Mouse (Mus musculus) lung, postnatal 25 days (tissue): ENCODE data around the gene Abo.
"Not testable (repeated sequence)": the region's sequence is repeated elsewhere in the genome, so short reads cannot be mapped to it uniquely, and the experiment has no call there.

Experiments used
- DNase-seq: peaks from one replicate; pipeline ENCODE4 v3.0.0; 2022; ENCODE audit warnings: low spot score

The Abo gene

GRCm38 (mm10) chr2:26864879-26865278 lies at the start of gene Abo:
Abo (minus strand) TSS chr2:26864979.
- no peak for DNase-seq

GRCm38 (mm10) chr2:26914148-26914941 lies 49.6 kb upstream of the Abo start:
- DNase-seq = no peak

- no peak for DNase-seq
These were observed 48.8 kb upstream of the Abo start for GRCm38 (mm10) chr2:26913416-26914147.

DNA sequence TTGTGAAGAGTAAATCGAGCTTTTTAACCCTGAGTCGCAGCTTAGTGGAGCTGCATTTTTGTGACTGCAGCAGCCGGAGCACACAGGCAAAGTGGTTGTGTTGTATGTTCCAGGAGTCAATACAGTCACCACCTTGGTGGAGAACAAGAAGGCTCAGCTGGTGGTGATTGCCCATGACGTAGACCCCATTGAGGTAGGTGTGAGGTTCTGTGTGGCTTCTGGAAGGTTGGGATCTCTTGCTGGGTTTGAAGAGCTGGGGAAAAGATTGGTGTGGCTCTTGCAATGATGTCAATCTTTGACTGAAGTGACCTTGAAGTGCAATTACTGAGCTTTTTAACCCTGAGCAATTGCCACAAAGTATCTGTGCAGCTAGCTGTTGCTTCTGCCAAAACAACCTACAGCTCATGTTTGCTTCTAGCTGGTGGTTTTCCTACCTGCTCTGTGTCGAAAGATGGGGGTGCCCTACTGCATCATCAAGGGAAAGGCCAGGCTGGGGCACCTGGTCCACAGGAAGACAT lies 47.5 kb upstream of the Abo start:
- no peak for DNase-seq

GRCm38 (mm10) chr2:26910994-26911765 lies 46.4 kb upstream of the Abo start:
- DNase-seq = peak; percentile 34

DNA sequence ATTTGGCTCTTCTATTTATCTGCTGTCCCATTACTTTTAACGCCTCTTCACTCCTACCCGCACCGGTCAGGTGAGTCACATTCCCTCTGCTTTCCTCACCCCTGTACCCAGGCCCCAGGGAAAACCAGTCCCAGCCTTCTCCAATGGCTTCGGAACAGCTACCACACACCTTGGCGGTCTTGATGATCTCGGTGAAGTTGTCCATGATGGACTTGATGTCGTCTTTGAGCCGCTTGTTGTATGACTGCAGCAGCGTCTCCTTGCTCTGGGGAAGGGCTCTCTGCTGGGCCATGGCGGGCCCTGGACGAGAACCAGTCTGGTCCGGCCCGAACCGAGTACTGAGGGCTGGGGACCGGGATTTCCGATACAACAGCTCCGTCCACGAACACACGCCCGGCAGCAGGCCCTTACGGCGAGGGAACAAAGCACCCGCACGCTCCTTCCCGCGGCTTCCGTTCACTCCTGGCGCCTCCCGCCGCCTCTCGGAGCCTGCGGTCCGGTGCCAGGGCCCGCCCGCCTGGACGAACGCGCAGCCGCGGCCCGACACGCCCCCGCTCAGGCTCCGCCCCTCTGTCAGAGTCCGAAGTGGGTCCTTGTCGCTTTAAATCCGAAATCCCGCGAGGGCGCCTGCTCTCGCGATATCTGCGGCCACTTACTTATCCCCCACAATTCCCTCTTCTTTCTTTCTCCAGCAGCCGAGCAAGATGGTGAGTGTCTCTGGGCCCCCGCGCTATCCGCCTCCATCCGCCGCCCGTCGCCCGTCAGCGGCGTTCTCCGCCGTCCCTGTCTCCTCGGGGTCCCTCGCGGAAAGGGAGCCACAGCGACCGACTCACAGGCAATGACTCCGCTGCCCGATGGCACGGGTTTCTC lies 45.6 kb upstream of the Abo start, which contains the start of the genes Med22 and Rpl7a:
TSS of gene Med22 (minus strand) at position 554 of the 870 bp plus-strand sequence.
TSS of gene Rpl7a (plus strand) at position 641 of the 870 bp plus-strand sequence.
- DNase-seq = peak; percentile 99

DNA sequence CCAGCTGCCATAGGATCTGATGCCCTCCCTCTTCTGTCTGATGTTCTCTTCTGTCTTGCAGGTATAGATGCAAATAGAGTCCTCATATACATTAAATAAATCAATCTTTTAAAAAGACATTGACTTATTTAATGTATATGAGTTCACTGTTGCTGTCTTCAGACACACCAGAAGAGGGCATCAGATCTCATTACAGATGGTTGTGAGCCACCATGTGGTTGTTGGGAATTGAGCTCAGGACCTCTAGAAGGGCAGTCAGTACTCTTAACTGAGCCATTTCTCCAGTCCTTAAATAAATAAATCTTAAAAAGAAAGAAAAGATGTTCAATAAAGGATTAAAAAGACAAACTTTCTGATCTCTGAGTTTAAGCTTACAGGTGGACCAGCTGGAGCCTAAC lies 44.6 kb upstream of the Abo start:
- DNase-seq = no peak

GRCm38 (mm10) chr2:26908710-26909386 lies 44.1 kb upstream of the Abo start:
- DNase-seq = no peak

DNA sequence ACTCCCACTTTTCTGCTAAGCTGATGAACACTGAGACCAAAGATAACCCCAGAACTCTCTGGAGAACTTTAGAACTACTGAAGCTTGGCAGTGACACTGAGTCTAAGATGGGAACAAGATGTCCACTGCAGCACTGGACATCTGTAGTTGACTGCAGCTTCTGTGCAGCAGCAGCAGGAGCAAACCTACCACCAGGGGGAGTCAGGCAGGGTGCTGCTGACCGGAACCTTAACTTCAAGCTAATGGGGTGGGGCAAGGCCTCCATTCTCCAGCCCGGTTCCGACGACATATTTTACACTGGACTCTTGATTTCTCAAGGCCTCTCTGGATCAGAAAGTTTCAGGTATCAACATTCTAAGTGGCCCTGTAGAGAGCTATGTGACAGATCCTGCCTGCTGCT lies 42.3 kb upstream of the Abo start:
- peak; percentile 45 for DNase-seq

- no peak for DNase-seq
These were observed 41.7 kb upstream of the Abo start for GRCm38 (mm10) chr2:26906431-26906830.

- no peak for DNase-seq
These were observed 41.2 kb upstream of the Abo start for GRCm38 (mm10) chr2:26905936-26906335.

DNA sequence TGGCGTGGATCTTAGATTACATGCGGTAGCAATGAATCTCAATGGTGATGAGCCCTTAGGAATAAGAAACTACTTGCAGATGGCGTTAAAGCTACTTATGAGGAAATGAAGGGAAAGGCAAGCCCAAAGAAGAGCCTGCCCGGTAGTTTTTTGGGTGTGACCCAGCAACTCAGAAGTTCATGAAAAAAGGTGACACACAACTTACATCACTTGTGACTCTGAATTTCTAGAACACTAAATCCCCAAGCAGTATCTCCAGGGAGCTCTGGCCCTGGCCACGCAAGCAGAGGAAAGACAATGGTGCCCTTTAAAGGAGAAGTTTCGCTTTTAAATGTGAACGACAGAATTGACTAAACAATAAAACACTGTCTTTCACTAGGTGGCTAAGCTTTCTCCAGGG lies 38.5 kb upstream of the Abo start:
- no peak for DNase-seq

DNA sequence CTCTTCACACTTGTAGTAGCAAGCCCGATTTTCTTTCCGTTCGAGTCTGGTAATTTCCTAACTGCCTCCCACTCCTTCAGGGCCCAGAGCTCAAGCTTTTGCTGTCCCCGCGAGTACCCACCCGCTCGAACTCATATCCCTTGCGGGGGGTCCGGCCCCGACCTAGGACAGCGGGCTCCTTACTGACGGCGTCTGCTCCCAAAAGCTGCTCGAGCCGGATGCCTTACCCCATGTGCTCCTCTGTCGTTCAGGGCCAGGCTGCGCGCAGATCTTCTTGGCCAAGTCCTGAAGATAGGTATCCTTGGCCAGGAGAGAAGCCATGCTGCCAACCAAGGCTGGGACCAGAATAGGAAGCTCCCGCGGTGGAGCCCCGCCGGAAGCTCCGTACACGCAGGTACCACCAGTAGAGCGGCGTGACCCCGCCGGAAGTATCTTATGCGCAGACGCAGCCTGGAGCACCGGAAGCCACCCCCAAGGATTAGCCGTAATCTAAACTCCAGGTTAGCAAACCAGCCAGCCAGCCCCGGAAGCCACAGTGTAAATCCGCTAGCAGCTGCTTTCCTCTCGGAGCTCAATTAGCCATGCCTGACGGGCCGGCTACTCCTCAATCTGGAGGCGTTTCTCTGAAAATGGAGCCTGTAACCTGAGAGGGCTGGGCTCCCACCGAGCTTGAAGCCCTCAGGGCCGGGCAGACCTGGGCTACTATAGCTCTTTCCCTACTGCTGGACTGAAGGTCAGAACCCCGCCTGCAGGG lies 37.9 kb upstream of the Abo start, which contains the start of gene Surf6:
TSS of gene Surf6 (minus strand) at position 413 of the 754 bp plus-strand sequence.
- DNase-seq = peak; percentile 97

DNA sequence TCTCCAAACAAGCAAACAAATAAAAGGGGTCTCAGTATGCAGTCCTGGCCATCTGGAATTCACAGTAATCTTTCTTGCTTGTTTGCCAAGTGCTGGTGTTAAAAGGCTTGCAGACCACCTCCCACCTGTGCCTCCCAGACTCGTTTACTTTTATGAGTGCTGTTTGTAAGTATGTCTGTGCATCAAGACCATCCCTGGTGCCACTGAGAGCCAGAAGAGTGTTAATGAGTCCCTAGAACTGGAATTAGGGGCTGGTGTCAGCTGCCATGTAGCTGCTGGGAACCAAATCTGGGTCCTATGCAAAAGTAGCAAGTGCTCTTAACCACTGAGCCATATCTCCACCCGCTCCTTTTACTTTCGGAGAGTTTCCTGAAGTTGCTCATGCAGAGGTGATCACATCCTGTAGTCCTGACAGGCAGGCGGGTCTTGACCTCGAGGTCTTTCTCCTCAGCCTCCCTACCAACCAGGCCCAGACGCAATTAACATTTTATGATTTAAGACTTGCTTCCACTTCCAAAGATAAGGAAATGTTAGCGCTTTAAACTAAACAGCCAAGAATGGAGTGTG lies 37.1 kb upstream of the Abo start:
- DNase-seq = no peak

DNA sequence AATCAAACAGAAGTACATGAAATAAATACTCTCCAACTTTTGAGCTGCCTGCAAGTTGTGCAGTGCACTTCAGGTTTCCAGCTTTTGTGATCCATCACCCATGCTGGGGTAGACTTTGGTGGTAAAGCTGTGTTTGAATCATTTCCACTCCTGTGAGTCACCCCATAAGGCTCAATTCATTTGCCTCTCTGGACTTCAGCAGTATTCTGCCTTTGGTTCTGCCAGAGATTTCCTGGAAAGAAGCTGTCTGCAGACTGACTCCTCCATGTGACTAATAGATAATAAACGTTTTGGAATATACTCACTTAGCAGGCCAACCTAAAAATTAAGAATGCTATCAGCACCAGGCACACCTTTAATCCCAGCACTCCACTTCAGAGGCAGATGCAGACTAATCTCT lies 36.0 kb upstream of the Abo start:
- DNase-seq = no peak

DNA sequence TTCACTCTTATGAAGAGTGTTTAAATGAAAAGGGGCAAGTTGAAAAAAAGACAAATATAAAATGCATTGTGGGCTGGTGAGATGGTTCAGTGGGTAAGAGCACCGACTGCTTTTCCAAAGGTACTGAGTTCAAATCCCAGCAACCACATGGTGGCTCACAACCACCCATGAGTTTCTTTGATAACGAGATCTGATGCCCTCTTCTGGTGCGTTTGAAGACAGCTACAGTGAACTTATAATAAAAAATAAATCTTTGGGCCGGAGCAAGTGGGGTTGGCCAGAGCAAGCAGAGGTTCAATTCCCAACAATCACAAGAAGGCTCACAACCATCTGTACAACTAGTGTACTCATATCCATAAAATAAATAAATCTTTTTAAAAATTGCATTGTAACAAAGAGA lies 31.1 kb upstream of the Abo start:
- no peak for DNase-seq

- not testable (repeated sequence) for DNase-seq
These were observed 21.4 kb upstream of the Abo start for GRCm38 (mm10) chr2:26886170-26886569.

DNA sequence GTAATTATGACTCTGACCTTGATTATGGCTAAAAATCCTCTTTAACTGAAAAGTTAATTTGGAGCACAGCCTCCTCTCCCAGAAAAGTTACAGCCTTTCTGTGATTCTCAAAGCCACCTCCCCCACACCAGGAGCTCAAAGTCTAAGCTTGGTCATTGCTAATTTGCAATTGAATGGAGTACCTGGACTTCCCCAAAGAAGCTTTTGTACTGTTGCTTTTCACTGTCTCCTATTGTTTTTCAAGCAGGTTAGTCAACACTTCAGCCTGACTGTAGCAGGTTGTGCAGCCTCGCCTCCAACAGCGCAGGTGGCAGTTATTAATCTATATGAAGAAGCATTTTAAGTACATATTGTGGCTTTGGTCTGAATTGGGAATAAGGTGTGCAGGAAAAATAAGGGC lies 20.8 kb upstream of the Abo start:
- not testable (repeated sequence) for DNase-seq

GRCm38 (mm10) chr2:26878571-26878970 lies 13.8 kb upstream of the Abo start:
- no peak for DNase-seq
